Comparison of ENCODE assay signal across 22 mouse cellular contexts in the genomic region with DNA sequence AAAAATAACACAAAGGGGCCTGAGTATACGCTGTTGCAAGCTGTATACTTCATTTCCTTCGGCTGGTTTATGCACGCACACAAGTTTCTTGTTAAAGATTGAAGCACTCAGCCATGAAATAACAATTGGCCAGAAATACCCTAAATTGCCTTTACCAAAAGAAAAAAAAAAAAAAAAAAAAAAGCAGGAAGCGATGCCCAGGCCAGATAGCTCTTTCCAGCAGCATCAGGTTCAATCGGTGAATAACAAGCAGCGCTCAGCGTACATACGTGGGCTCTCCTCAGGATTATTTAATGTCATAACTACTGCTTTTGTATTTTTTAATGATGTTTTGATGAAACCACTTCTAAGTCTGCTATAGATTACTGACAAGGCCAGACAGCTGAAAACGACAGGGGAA. TPM values are rescaled to one million over a fixed set of nuclear protein-coding genes. Genes with fewer than 3 reads are reported as not detected.
DNase-seq lines count a peak whose midpoint lies in the region; ATAC-seq and TF ChIP-seq lines count a peak whose summit lies in the region.
"Had no signal": no experiment of that assay in that cellular context is flagged by ENCODE, and none has a peak within 500 bp of the region (broad histone marks: within the 10 kb centered on the region; RNA-seq: fewer than 3 reads in every experiment).

No protein-coding gene starts in this region.

- WGBS in heart, postnatal 0 days = 73% methylated on average over 9 of the region's 9 CpGs
- WGBS in heart, embryonic 11.5 days (ENCODE audit: insufficient replicate concordance) = 70% methylated on average over 9 of the region's 9 CpGs
- 63% methylated on average over 9 of the region's 9 CpGs for WGBS in lung, embryonic 15.5 days
- 55% methylated on average over 9 of the region's 9 CpGs for WGBS in lung, adult 2 months
- 85% methylated on average over 9 of the region's 9 CpGs for WGBS in limb, embryonic 10.5 days

- TF ChIP-seq POLR2A in lung, adult 2 months (IDR thresholded peaks at IDR 0.05; ENCODE audit: borderline replicate concordance, extremely low read depth, low read depth, low read length) = no peak

- H3K9me3 ChIP-seq in heart, postnatal 0 days (replicated peaks; ENCODE audit: control insufficient read depth, low read length) = no peaks in the 10 kb centered on the region
- no peaks in the 10 kb centered on the region for H3K9me3 ChIP-seq in heart, embryonic 11.5 days (replicated peaks; ENCODE audit: control insufficient read depth, low read length)
- no peaks in the 10 kb centered on the region for H3K9me3 ChIP-seq in lung, embryonic 15.5 days
- H3K9me3 ChIP-seq in limb, embryonic 10.5 days (replicated peaks) = no peaks in the 10 kb centered on the region
- H3K9me3 ChIP-seq: forebrain, embryonic 13.5 days; limb, embryonic 12.5 days; neural tube, embryonic 12.5 days; stomach, embryonic 15.5 days had no signal

- ATAC-seq in heart, postnatal 0 days (ENCODE audit: insufficient read depth, low read depth) = no peak
- no peak for ATAC-seq in heart, embryonic 11.5 days (replicated peaks; ENCODE audit: insufficient number of reproducible peaks, low FRiP score, low TSS enrichment)
- ATAC-seq in lung, embryonic 15.5 days (ENCODE audit: borderline replicate concordance, extremely low read depth, low FRiP score, low TSS enrichment) = no peak
- peak; percentile 11; the same call in 1 of the 2 replicates for ATAC-seq in megakaryocyte progenitor cell, adult 5-6 weeks (replicated peaks; ENCODE audit: poor library complexity)
- ATAC-seq: forebrain, embryonic 13.5 days; hindbrain, postnatal 0 days had no signal

- H3K27ac ChIP-seq in heart, postnatal 0 days (ENCODE audit: low read depth) = peak overlapping the region; percentile 41
- no peak overlapping the region for H3K27ac ChIP-seq in heart, embryonic 11.5 days (ENCODE audit: low read depth, low read length)
- peak overlapping the region; percentile 14; the same call in 1 of the 2 replicates for H3K27ac ChIP-seq in lung, embryonic 15.5 days
- H3K27ac ChIP-seq in limb, embryonic 10.5 days = 0 out of 2 replicates have a peak overlapping the region, but pooled peaks have one; percentile 16
- H3K27ac ChIP-seq: forebrain, embryonic 13.5 days; hindbrain, postnatal 0 days; limb, embryonic 12.5 days; neural tube, embryonic 12.5 days; stomach, embryonic 15.5 days had no signal

- 0 out of 2 replicates have a peak, but pooled peaks cover 9% of the 10 kb centered on the region for H3K4me1 ChIP-seq in heart, postnatal 0 days (ENCODE audit: control insufficient read depth, insufficient read depth)
- H3K4me1 ChIP-seq in heart, embryonic 11.5 days (ENCODE audit: control insufficient read depth, insufficient read depth, low read length) = no peaks in the 10 kb centered on the region; the same call in 1 of the 2 replicates
- 0 out of 2 replicates have a peak, but pooled peaks cover 3% of the 10 kb centered on the region for H3K4me1 ChIP-seq in lung, embryonic 15.5 days
- H3K4me1 ChIP-seq in lung, adult 2 months (ENCODE audit: control insufficient read depth, insufficient read depth, low read length) = peaks cover 3% of the 10 kb centered on the region; the same call in 1 of the 2 replicates
- peaks cover 19% of the 10 kb centered on the region for H3K4me1 ChIP-seq in limb, embryonic 10.5 days
- H3K4me1 ChIP-seq: stomach, embryonic 15.5 days had no signal

- no peaks in the 10 kb centered on the region for H3K27me3 ChIP-seq in heart, postnatal 0 days (ENCODE audit: control insufficient read depth, insufficient read depth, low read length)
- no peaks in the 10 kb centered on the region for H3K27me3 ChIP-seq in heart, embryonic 11.5 days (ENCODE audit: control insufficient read depth, insufficient read depth, low read length)
- no peaks in the 10 kb centered on the region for H3K27me3 ChIP-seq in lung, embryonic 15.5 days
- H3K27me3 ChIP-seq in limb, embryonic 10.5 days (ENCODE audit: low read depth, poor library complexity, severe bottlenecking) = no peaks in the 10 kb centered on the region
- H3K27me3 ChIP-seq: forebrain, embryonic 13.5 days; limb, embryonic 12.5 days; neural tube, embryonic 12.5 days; stomach, embryonic 15.5 days had no signal

- no peak overlapping the region for H3K4me3 ChIP-seq in heart, postnatal 0 days (ENCODE audit: low read depth, low read length)
- H3K4me3 ChIP-seq in heart, embryonic 11.5 days (ENCODE audit: low read depth, low read length) = no peak overlapping the region
- H3K4me3 ChIP-seq in lung, embryonic 15.5 days = no peak overlapping the region
- no peak overlapping the region for H3K4me3 ChIP-seq in lung, adult 2 months (replicated peaks; ENCODE audit: extremely low read depth, low read depth, low read length)
- H3K4me3 ChIP-seq in limb, embryonic 10.5 days = no peak overlapping the region
- H3K4me3 ChIP-seq: forebrain, embryonic 13.5 days; limb, embryonic 12.5 days; neural tube, embryonic 12.5 days; stomach, embryonic 15.5 days had no signal

- H3K4me2 ChIP-seq in heart, postnatal 0 days (ENCODE audit: low read depth, low read length) = no peak overlapping the region
- no peak overlapping the region for H3K4me2 ChIP-seq in heart, embryonic 11.5 days
- H3K4me2 ChIP-seq in lung, embryonic 15.5 days = no peak overlapping the region
- H3K4me2 ChIP-seq: forebrain, embryonic 13.5 days; limb, embryonic 12.5 days; neural tube, embryonic 12.5 days; stomach, embryonic 15.5 days had no signal

- H3K36me3 ChIP-seq in heart, postnatal 0 days (replicated peaks; ENCODE audit: control insufficient read depth, insufficient read depth, low read length) = no peaks in the 10 kb centered on the region
- H3K36me3 ChIP-seq in heart, embryonic 11.5 days (ENCODE audit: control insufficient read depth, insufficient read depth, low read length) = no peaks in the 10 kb centered on the region
- H3K36me3 ChIP-seq in lung, embryonic 15.5 days = no peaks in the 10 kb centered on the region
- peaks cover 8% of the 10 kb centered on the region for H3K36me3 ChIP-seq in limb, embryonic 10.5 days
- H3K36me3 ChIP-seq: stomach, embryonic 15.5 days had no signal

- no peak for DNase-seq in heart, postnatal 0 days (ENCODE audit: low spot score)
- no peak for DNase-seq in lung, adult 2 months
- DNase-seq in limb, embryonic 10.5 days (ENCODE audit: low spot score) = no peak
- no peak for DNase-seq in thymus, postnatal 0 days (ENCODE audit: low spot score)
- DNase-seq: adrenal gland, postnatal 36 days; cerebellum, adult 9-10 months; gastrocnemius, postnatal 25 days; heart, postnatal 14 days; kidney, postnatal 14 days; lung, postnatal 10 days; right cerebral cortex, postnatal 14 days; thymus, adult 2 months had no signal

- no peak for TF ChIP-seq EP300 in heart, postnatal 0 days (IDR thresholded peaks at IDR 0.05; ENCODE audit: low read depth)

- no peak for TF ChIP-seq CTCF in heart, postnatal 0 days (IDR thresholded peaks at IDR 0.05; ENCODE audit: low read depth)
- TF ChIP-seq CTCF in lung, adult 2 months (IDR thresholded peaks at IDR 0.05; ENCODE audit: insufficient read depth, low read length) = no peak

- H3K9ac ChIP-seq in heart, postnatal 0 days (replicated peaks; ENCODE audit: low read depth, low read length) = no peak overlapping the region
- H3K9ac ChIP-seq in heart, embryonic 11.5 days (ENCODE audit: low read depth, low read length) = no peak overlapping the region
- no peak overlapping the region for H3K9ac ChIP-seq in lung, embryonic 15.5 days
- H3K9ac ChIP-seq: forebrain, embryonic 13.5 days; limb, embryonic 12.5 days; neural tube, embryonic 12.5 days; stomach, embryonic 15.5 days had no signal

RNA-seq across cellular contexts. Expression of gene Pon1, which starts 28.9 kb away (rescaled TPM):
- total RNA-seq in heart, postnatal 0 days (2014; rRNA removed; ENCODE audit: low replicate concordance) = not detected in 2 replicates
- polyA plus RNA-seq in heart, postnatal 0 days (2015; fragmentation: Nextera tagmentation; extraction: Ambion mirVana) = 0.10 TPM in 1 of 2 replicates, not detected in the other
- 0.10 TPM in 1 of 2 replicates, not detected in the other for polyA plus RNA-seq in heart, embryonic 11.5 days (2014; fragmentation: Nextera tagmentation; extraction: Ambion mirVana)
- polyA plus RNA-seq in lung, embryonic 15.5 days (2015; fragmentation: Nextera tagmentation; extraction: Ambion mirVana) = 0.14 TPM in 1 of 2 replicates, not detected in the other
- polyA plus RNA-seq in lung, adult 2 months (2012; rRNA removed) = 28.5 and 44.0 TPM in 2 replicates
- 0.10 TPM in 1 of 2 replicates, not detected in the other for polyA plus RNA-seq in limb, embryonic 10.5 days (2016; fragmentation: Nextera tagmentation; extraction: Ambion mirVana)
- total RNA-seq in megakaryocyte progenitor cell, adult 5-6 weeks (2015) = not detected in 2 replicates
- total RNA-seq in megakaryocyte progenitor cell, adult 5-6 weeks (2017) = not detected in 2 replicates
- polyA plus RNA-seq in thymus, postnatal 0 days (2015; fragmentation: Nextera tagmentation; extraction: Ambion mirVana) = not detected in 2 replicates
- total RNA-seq: left cerebral cortex, adult 8-10 months; monocyte, adult 5-6 weeks had no signal
- polyA plus RNA-seq: forebrain, embryonic 13.5 days; limb, embryonic 12.5 days; neural tube, embryonic 12.5 days had no signal

Comparison
In these comparisons a context has a peak if more than half of its experiments do, and no peak if none do; other contexts are left out.
1. RNA of gene Pon1, which starts 28.9 kb away (polyA plus RNA-seq): 28.5 to 44.0 TPM in lung, adult 2 months; 0.10 TPM in limb, embryonic 10.5 days, 0.10 TPM in heart, embryonic 11.5 days, 0.14 TPM in lung, embryonic 15.5 days, 0.10 TPM in heart, postnatal 0 days and not detected in thymus, postnatal 0 days; every median in the first group is over 10 times any median in the second.